Mouse (Mus musculus): ENCODE measurements around the gene Gm20379. TPM values are rescaled to one million over a fixed set of nuclear protein-coding genes. Genes with fewer than 3 reads are reported as not detected.
A peak's percentile ranks its signal among the peaks of the same experiment; 100 is the strongest.

Gm20379 gene
- 1.3 and 1.9 TPM in 2 replicates for polyA plus RNA-seq (2015; fragmentation: Nextera tagmentation; extraction: Ambion mirVana)

GRCm38 (mm10) chr13:92305680-92306079 lies at the start of gene Gm20379:
Gene Gm20379, plus strand, starts transcription at chr13:92305980.
- Histone ChIP-seq H3K27me3 (no peaks in the 10 kb centered on the region), H3K4me2 (no peak within 1 kb of the TSS), H3K4me3 (no peak within 1 kb of the TSS), H3K36me3 (peaks cover 35% of the 10 kb centered on the region), H3K27ac (no peak within 1 kb of the TSS), H3K4me1 (peaks cover 7% of the 10 kb centered on the region), H3K9ac (no peak within 1 kb of the TSS), H3K9me3 (no peaks in the 10 kb centered on the region)
- 96% methylated on average over 11 of the region's 11 CpGs for WGBS
- ATAC-seq (ENCODE audit: insufficient number of reproducible peaks, insufficient read depth, low FRiP score, low TSS enrichment, low read depth): no peak

- no peak overlapping the region for H3K4me3 ChIP-seq
- H3K9me3 ChIP-seq: no peaks in the 10 kb centered on the region
- no peak overlapping the region for H3K27ac ChIP-seq
- no peak overlapping the region for H3K4me2 ChIP-seq
- H3K9ac ChIP-seq: no peak overlapping the region
- no peaks in the 10 kb centered on the region for H3K27me3 ChIP-seq
- peaks cover 30% of the 10 kb centered on the region for H3K36me3 ChIP-seq
- no peaks in the 10 kb centered on the region for H3K4me1 ChIP-seq
- ATAC-seq (ENCODE audit: insufficient number of reproducible peaks, insufficient read depth, low FRiP score, low TSS enrichment, low read depth): no peak
- WGBS: 84% methylated on average over 5 of the region's 5 CpGs
These were observed 44.5 kb upstream of the Gm20379 start for GRCm38 (mm10) chr13:92261329-92261728.

GRCm38 (mm10) chr13:92263566-92263965 lies 42.2 kb upstream of the Gm20379 start:
- 94% methylated on average over 6 of the region's 6 CpGs for WGBS
- Histone ChIP-seq H3K4me1 (no peaks in the 10 kb centered on the region), H3K4me2 (no peak overlapping the region), H3K9me3 (no peaks in the 10 kb centered on the region), H3K9ac (no peak overlapping the region), H3K27me3 (no peaks in the 10 kb centered on the region), H3K27ac (no peak overlapping the region), H3K36me3 (peaks cover 25% of the 10 kb centered on the region), H3K4me3 (no peak overlapping the region)
- no peak for ATAC-seq (ENCODE audit: insufficient number of reproducible peaks, insufficient read depth, low FRiP score, low TSS enrichment, low read depth)

GRCm38 (mm10) chr13:92267076-92267475 lies 38.7 kb upstream of the Gm20379 start:
- no peak for ATAC-seq (ENCODE audit: insufficient number of reproducible peaks, insufficient read depth, low FRiP score, low TSS enrichment, low read depth)
- Histone ChIP-seq H3K4me1 (no peaks in the 10 kb centered on the region), H3K9ac (no peak overlapping the region), H3K27me3 (no peaks in the 10 kb centered on the region), H3K4me3 (no peak overlapping the region), H3K36me3 (peaks cover 14% of the 10 kb centered on the region), H3K4me2 (no peak overlapping the region), H3K9me3 (no peaks in the 10 kb centered on the region), H3K27ac (no peak overlapping the region)
- 73% methylated on average over 3 of the region's 3 CpGs for WGBS

- 44% methylated on average over 14 of the region's 14 CpGs for WGBS
- Histone ChIP-seq H3K27ac (peak overlapping the region; percentile 49; the same call in 1 of the 2 replicates), H3K4me1 (peaks cover 14% of the 10 kb centered on the region), H3K9ac (no peak overlapping the region), H3K4me2 (peak overlapping the region; percentile 12; the same call in 1 of the 2 replicates), H3K27me3 (no peaks in the 10 kb centered on the region), H3K36me3 (peaks cover 5% of the 10 kb centered on the region; the same call in 1 of the 2 replicates), H3K9me3 (no peaks in the 10 kb centered on the region), H3K4me3 (no peak overlapping the region)
- ATAC-seq (ENCODE audit: insufficient number of reproducible peaks, insufficient read depth, low FRiP score, low TSS enrichment, low read depth): peak; percentile 52; the same call in 1 of the 2 replicates
These were observed 31.2 kb upstream of the Gm20379 start for GRCm38 (mm10) chr13:92274274-92275198.

- 78% methylated on average over 9 of the region's 9 CpGs for WGBS
- no peaks in the 10 kb centered on the region for H3K9me3 ChIP-seq
These were observed 30.5 kb upstream of the Gm20379 start for GRCm38 (mm10) chr13:92275292-92275691.

GRCm38 (mm10) chr13:92277027-92277426 lies 28.8 kb upstream of the Gm20379 start:
- Histone ChIP-seq H3K9ac (no peak overlapping the region), H3K27me3 (no peaks in the 10 kb centered on the region), H3K36me3 (peaks cover 10% of the 10 kb centered on the region), H3K4me3 (no peak overlapping the region), H3K9me3 (no peaks in the 10 kb centered on the region), H3K27ac (no peak overlapping the region), H3K4me1 (peaks cover 14% of the 10 kb centered on the region), H3K4me2 (no peak overlapping the region)
- ATAC-seq (ENCODE audit: insufficient number of reproducible peaks, insufficient read depth, low FRiP score, low TSS enrichment, low read depth): no peak
- WGBS: 92% methylated on average over 2 of the region's 2 CpGs

More at GRCm38 (mm10) chr13:92275292-92275691, 30.5 kb upstream of the Gm20379 start:
- H3K9ac ChIP-seq: no peak overlapping the region
- no peaks in the 10 kb centered on the region for H3K27me3 ChIP-seq
- H3K4me3 ChIP-seq: no peak overlapping the region
- H3K4me2 ChIP-seq: no peak overlapping the region
- H3K4me1 ChIP-seq: peaks cover 14% of the 10 kb centered on the region
- H3K36me3 ChIP-seq: peaks cover 5% of the 10 kb centered on the region; the same call in 1 of the 2 replicates
- ATAC-seq (ENCODE audit: insufficient number of reproducible peaks, insufficient read depth, low FRiP score, low TSS enrichment, low read depth): no peak
- H3K27ac ChIP-seq: 0 out of 2 replicates have a peak overlapping the region, but pooled peaks have one; percentile 49

GRCm38 (mm10) chr13:92291605-92292004 lies 14.2 kb upstream of the Gm20379 start:
- H3K4me1 ChIP-seq: no peaks in the 10 kb centered on the region
- ATAC-seq (ENCODE audit: insufficient number of reproducible peaks, insufficient read depth, low FRiP score, low TSS enrichment, low read depth): no peak
- WGBS: 75% methylated on average over 4 of the region's 4 CpGs
- H3K9me3 ChIP-seq: no peaks in the 10 kb centered on the region
- no peaks in the 10 kb centered on the region for H3K27me3 ChIP-seq
- H3K27ac ChIP-seq: no peak overlapping the region
- peaks cover 32% of the 10 kb centered on the region for H3K36me3 ChIP-seq
- H3K4me3 ChIP-seq: no peak overlapping the region
- no peak overlapping the region for H3K4me2 ChIP-seq
- H3K9ac ChIP-seq: no peak overlapping the region

- peaks cover 32% of the 10 kb centered on the region for H3K36me3 ChIP-seq
- no peak overlapping the region for H3K27ac ChIP-seq
- H3K4me2 ChIP-seq: no peak overlapping the region
- no peak for ATAC-seq (ENCODE audit: insufficient number of reproducible peaks, insufficient read depth, low FRiP score, low TSS enrichment, low read depth)
- no peak overlapping the region for H3K9ac ChIP-seq
- no peaks in the 10 kb centered on the region for H3K4me1 ChIP-seq
- H3K9me3 ChIP-seq: no peaks in the 10 kb centered on the region
- H3K27me3 ChIP-seq: no peaks in the 10 kb centered on the region
- 84% methylated on average over 5 of the region's 5 CpGs for WGBS
- H3K4me3 ChIP-seq: no peak overlapping the region
These were observed 11.9 kb upstream of the Gm20379 start for GRCm38 (mm10) chr13:92293883-92294282.

- Histone ChIP-seq H3K27me3 (no peaks in the 10 kb centered on the region), H3K4me2 (no peak overlapping the region), H3K4me3 (no peak overlapping the region), H3K36me3 (peaks cover 20% of the 10 kb centered on the region), H3K9ac (no peak overlapping the region), H3K9me3 (no peaks in the 10 kb centered on the region), H3K27ac (no peak overlapping the region), H3K4me1 (peaks cover 5% of the 10 kb centered on the region)
- no peak for ATAC-seq (ENCODE audit: insufficient number of reproducible peaks, insufficient read depth, low FRiP score, low TSS enrichment, low read depth)
- 94% methylated on average over 4 of the region's 4 CpGs for WGBS
These were observed 9.3 kb upstream of the Gm20379 start for GRCm38 (mm10) chr13:92296490-92296889.

GRCm38 (mm10) chr13:92297021-92297420 lies 8.8 kb upstream of the Gm20379 start:
- Histone ChIP-seq H3K27me3 (no peaks in the 10 kb centered on the region), H3K9me3 (no peaks in the 10 kb centered on the region), H3K9ac (no peak overlapping the region), H3K4me3 (no peak overlapping the region), H3K4me2 (no peak overlapping the region), H3K36me3 (peaks cover 18% of the 10 kb centered on the region), H3K4me1 (peaks cover 7% of the 10 kb centered on the region), H3K27ac (no peak overlapping the region)
- 85% methylated on average over 2 of the region's 2 CpGs for WGBS
- no peak for ATAC-seq (ENCODE audit: insufficient number of reproducible peaks, insufficient read depth, low FRiP score, low TSS enrichment, low read depth)

GRCm38 (mm10) chr13:92299522-92299921 lies 6.3 kb upstream of the Gm20379 start:
- 67% methylated on average over 1 of the region's 1 CpGs for WGBS
- ATAC-seq (ENCODE audit: insufficient number of reproducible peaks, insufficient read depth, low FRiP score, low TSS enrichment, low read depth): no peak
- H3K4me1 ChIP-seq: peaks cover 7% of the 10 kb centered on the region
- no peak overlapping the region for H3K27ac ChIP-seq
- no peak overlapping the region for H3K4me2 ChIP-seq
- no peak overlapping the region for H3K4me3 ChIP-seq
- no peaks in the 10 kb centered on the region for H3K27me3 ChIP-seq
- no peak overlapping the region for H3K9ac ChIP-seq
- no peaks in the 10 kb centered on the region for H3K9me3 ChIP-seq
- H3K36me3 ChIP-seq: peaks cover 19% of the 10 kb centered on the region
